Mouse (Mus musculus) bone marrow, adult 2 months (tissue): ENCODE results near the gene Zdhhc14.

Experiments
- CTCF ChIP-seq: fragments of 200-500 bp; IDR thresholded peaks from 2 replicates; pipeline ENCODE4 v1.5.1; 2011; ENCODE audit warnings: low read length, control low read depth; ENCODE audit not compliant: control insufficient read depth, insufficient read depth
- POLR2A ChIP-seq: fragments of 200-500 bp; IDR thresholded peaks from 2 replicates; pipeline ENCODE4 v1.6.1; 2011; ENCODE audit warnings: low read depth, mild to moderate bottlenecking, control low read depth, low read length, borderline replicate concordance; ENCODE audit not compliant: control insufficient read depth

DNA sequence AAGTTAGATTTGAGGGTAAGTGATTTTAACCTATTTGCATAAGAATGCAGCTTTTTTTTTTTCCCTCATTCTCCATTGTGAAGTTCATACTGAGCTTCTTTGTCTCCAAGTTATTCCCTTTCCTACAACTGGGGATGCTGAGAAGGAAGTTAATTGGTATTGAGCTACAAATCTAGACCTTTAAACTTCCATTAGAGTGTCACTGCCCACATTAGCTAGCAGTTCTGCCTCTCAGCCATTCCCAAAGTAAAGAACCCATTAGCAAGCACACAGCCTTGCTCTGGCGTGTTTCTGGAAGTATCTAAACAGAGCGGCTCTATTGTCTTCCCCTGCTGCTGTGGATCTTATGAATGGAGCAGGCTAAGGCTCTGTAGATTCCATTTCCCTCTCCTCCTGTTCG, 220.8 kb downstream of the Zdhhc14 start:
- TF ChIP-seq POLR2A (no peak), CTCF (no peak)
